Mouse (Mus musculus): ENCODE results near the gene Cxxc4. TPM values are rescaled to one million over a fixed set of nuclear protein-coding genes. Genes with fewer than 3 reads are reported as not detected.
A peak's percentile ranks its signal among the peaks of the same experiment; 100 is the strongest.

Gene Cxxc4
- total RNA-seq, 2 experiments from 2014 or later, result 12.3 to 15.4 TPM

GRCm38 (mm10) chr3:134243168-134243849 is 7.0 kb downstream of the Cxxc4 start:
- no peak for DNase-seq (ENCODE audit: low spot score in 2 of 2)

DNA sequence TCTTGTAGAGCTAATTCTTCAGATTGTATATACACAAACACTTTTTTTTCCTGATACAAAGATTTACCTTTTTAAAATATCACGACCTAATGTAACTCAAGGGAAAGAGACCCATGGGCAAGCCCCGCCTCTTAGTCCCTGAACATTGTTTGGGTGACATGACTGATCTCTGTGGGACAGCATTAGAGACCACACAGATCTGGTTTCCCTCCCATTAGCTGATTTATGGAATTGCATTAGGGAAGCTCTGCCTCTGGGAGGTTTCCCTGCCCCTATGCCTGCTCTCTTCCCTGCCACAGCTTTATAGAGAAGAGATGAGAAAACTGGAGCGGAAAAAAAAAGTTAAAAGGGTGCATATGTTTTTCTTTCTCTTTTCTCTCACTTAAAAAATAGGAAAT is 7.6 kb downstream of the Cxxc4 start:
- DNase-seq (ENCODE audit: low spot score in 2 of 2), result no peak

DNA sequence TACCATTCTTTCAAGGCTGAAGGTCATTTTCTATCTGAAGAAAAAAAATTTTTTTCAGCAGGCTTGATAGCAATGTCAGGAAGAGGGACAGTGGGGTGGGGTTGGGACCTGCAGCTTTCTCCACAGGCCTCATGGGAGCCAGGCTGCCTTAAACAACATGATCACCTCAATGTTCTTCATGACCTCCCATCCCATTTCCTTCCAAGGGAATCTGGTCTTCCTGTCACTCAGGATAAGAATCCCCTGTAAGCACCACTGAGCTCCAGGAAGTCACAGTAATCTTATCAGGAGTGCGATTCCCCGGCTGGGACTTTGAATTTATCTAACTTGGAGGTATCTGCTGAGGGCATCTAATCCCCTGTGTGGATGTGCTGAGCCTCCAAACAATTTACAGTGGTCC is 17.9 kb downstream of the Cxxc4 start:
- DNase-seq (ENCODE audit: low spot score in 2 of 2), result no peak

- no peak for DNase-seq (ENCODE audit: low spot score in 2 of 2)
These were observed 22.4 kb downstream of the Cxxc4 start for GRCm38 (mm10) chr3:134258715-134259114.

- no peak for DNase-seq (ENCODE audit: low spot score in 2 of 2)
These were observed 23.0 kb downstream of the Cxxc4 start for GRCm38 (mm10) chr3:134259300-134259699.

DNA sequence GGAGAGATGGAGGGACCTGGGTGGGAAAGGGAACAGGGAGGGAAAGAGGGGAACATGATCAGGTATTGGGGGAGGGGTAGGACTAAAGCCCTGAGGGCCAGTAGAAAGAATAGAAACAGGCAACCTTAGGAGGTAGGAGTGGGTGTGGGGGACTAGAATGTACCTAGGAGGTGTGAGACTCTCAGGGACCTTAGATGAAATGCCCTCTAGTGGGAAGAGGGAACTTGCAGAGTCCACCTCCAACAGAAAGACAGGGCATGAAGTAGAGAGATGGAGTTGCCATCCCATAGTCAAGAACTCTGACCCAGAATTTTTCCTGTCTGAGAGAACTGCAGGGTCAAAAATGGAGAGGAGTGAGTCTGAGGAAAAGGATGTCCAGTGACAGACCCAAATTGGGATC is 43.4 kb downstream of the Cxxc4 start:
- DNase-seq (ENCODE audit: low spot score in 2 of 2), result no peak

GRCm38 (mm10) chr3:134281527-134282370 is 45.5 kb downstream of the Cxxc4 start:
- peak; percentile 6 to 16 for DNase-seq (ENCODE audit: low spot score in 2 of 2)

DNA sequence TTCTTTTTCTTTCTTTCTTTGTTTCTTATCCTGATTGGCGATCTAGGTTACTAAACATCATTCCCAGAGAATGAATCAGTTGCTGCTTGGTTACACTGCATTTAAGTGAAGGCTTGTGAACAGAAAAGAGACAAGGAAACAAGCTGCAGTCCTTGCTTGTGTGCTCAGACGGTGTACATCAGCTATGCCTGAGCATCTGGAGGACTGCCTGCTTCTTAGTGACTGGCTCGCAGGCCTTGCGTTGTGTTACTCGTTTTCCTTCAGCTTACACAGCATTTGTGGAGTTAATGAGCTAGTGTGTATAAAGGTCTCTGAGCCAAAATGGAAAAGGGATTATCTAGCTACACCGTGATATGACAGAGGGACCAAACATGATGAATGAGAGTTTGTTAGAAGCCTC is 58.9 kb downstream of the Cxxc4 start:
- DNase-seq (ENCODE audit: low spot score in 2 of 2), result no peak

DNA sequence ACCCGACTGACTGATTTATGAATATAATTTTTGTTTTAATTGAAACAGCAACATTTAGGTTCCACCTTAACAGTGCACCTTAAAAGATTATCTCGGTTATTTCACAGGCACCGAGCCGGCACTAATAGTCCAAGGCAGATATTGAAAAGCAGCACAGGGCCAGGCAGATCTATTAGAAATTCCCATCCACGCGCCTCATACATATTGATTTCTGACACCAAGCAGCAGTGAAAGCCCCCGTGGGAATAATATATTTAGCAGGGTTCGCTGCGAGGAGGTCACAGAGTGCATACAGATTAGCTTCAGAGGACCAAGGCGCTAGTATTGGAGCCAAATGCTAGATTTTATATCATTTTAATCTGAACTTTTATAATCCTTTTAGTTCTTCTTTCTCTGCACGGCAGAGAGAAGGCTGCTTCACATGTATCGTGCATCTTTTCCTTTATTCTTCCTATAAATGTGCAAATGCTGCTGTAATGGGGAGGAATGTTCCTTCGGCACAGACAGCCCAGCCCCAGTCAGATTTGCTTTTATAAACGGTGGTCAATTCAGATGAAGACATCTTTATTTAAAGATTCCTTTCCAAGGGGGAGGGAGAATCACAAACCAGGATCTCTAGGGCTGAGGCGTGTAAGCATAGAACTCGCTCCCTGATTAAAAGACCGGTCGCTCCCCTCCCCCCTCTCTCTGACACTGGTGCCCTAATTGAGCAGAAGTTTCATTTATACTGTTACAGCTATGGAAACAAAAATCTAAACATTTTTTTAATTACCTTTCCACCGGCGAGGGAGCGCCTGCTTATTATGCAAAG is 66.6 kb downstream of the Cxxc4 start:
- peak in 1 of 2 experiments; percentile 18 for DNase-seq (ENCODE audit: low spot score in 2 of 2)

GRCm38 (mm10) chr3:134303492-134303808 is 67.2 kb downstream of the Cxxc4 start:
- DNase-seq (ENCODE audit: low spot score in 2 of 2), result no peak

GRCm38 (mm10) chr3:134306507-134306906 is 70.2 kb downstream of the Cxxc4 start:
- DNase-seq (ENCODE audit: low spot score in 2 of 2), result no peak

DNA sequence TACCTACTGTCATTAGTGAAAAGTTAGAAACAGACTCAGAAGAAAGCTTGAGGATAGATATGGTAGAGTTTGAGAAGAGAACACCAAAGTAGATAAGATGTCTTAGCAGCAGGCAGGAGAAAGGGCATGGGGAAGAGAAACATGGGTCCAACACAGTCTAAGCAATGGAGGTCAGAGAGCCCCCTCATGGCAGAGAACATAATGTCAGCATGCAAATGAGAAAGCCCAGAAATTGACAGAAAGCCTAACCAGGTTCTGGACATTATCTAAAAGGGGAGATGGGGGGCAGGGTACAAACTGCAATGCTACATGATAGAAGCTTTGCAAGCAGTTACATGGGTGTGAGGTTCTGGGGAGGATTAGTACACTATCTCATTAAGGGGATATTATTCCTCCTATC is 71.5 kb downstream of the Cxxc4 start:
- DNase-seq (ENCODE audit: low spot score in 2 of 2), result no peak

Small RNA genes within 50 kb of the gene (microRNA-seq; reads per million reads assigned to microRNA genes)
- gene Mir1895, result 0 reads per million in 2 experiments

Measured in layer of hippocampus, adult 18-20 months (tissue).